Comparison of ENCODE assay signal across 9 mouse cellular contexts in the genomic region with DNA sequence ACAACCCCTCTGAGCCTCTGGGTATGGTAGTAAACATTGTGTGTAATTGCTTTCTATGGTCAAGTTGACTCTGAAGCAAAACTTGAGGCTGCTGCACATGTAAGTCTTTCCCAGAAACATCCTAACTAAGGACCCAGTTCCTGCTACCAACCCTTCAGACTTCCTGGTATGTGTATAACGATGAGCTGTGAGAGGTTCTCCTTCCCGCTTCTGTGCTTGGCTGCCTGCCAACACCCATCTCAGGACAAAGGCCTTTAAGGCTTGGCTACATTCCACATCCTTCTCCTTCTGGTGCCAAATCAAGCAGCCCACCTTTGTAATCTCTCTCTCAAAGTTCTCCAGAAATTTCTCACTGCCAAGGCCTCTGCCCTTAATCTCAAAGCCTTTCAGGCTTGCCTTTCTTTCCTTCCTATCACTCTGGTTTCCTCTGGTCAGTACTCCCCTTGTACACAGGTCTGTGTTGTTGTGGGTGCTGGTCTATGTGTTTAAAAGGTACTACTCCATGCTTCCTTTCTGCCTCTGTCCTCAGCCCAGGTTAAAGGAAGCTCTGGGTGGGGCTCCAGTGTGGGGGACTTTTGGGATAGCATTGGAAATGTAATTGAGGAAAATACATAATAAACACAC.
DNase-seq lines count a peak whose midpoint lies in the region; ATAC-seq lines count a peak whose summit lies in the region.
"Had no signal": no experiment of that assay in that cellular context is flagged by ENCODE, and none has a peak within 500 bp of the region (broad histone marks: within the 10 kb centered on the region; RNA-seq: fewer than 3 reads in every experiment).

No protein-coding gene starts in this region.

- no peak overlapping the region for H3K4me2 ChIP-seq in midbrain, embryonic 13.5 days (replicated peaks)
- no peak overlapping the region for H3K4me2 ChIP-seq in midbrain, embryonic 11.5 days
- no peak overlapping the region for H3K4me2 ChIP-seq in embryonic facial prominence, embryonic 12.5 days (replicated peaks)
- no peak overlapping the region for H3K4me2 ChIP-seq in intestine, embryonic 15.5 days (replicated peaks)
- no peak overlapping the region for H3K4me2 ChIP-seq in midbrain, embryonic 16.5 days (ENCODE audit: low read length)
- H3K4me2 ChIP-seq: liver, embryonic 15.5 days had no signal

- no peak for DNase-seq in midbrain, embryonic 11.5 days (ENCODE audit: low spot score, missing footprints)
- no peak for DNase-seq in urinary bladder, postnatal 25 days (ENCODE audit: low spot score)
- DNase-seq in layer of hippocampus, adult 8-10 months (ENCODE audit: low spot score in 2 of 2): no peak

- H3K9ac ChIP-seq in midbrain, embryonic 13.5 days (replicated peaks): no peak overlapping the region
- no peak overlapping the region for H3K9ac ChIP-seq in midbrain, embryonic 11.5 days (ENCODE audit: low read length)
- no peak overlapping the region for H3K9ac ChIP-seq in embryonic facial prominence, embryonic 12.5 days
- no peak overlapping the region for H3K9ac ChIP-seq in intestine, embryonic 15.5 days
- no peak overlapping the region for H3K9ac ChIP-seq in midbrain, embryonic 16.5 days (ENCODE audit: low read depth, low read length)
- H3K9ac ChIP-seq: liver, embryonic 15.5 days had no signal

- H3K27ac ChIP-seq in midbrain, embryonic 13.5 days: no peak overlapping the region
- H3K27ac ChIP-seq in midbrain, embryonic 11.5 days (ENCODE audit: low read depth, low read length): no peak overlapping the region
- H3K27ac ChIP-seq in embryonic facial prominence, embryonic 12.5 days: no peak overlapping the region
- H3K27ac ChIP-seq in intestine, embryonic 15.5 days: no peak overlapping the region
- H3K27ac ChIP-seq in midbrain, embryonic 16.5 days (ENCODE audit: low read length): no peak overlapping the region
- H3K27ac ChIP-seq: liver, embryonic 15.5 days had no signal

- 0 out of 2 replicates have a peak, but pooled peaks cover 4% of the 10 kb centered on the region for H3K4me1 ChIP-seq in midbrain, embryonic 13.5 days (replicated peaks)
- H3K4me1 ChIP-seq in midbrain, embryonic 11.5 days (ENCODE audit: control insufficient read depth, insufficient read depth, low read length): no peaks in the 10 kb centered on the region
- no peaks in the 10 kb centered on the region for H3K4me1 ChIP-seq in embryonic facial prominence, embryonic 12.5 days
- 0 out of 2 replicates have a peak, but pooled peaks cover 4% of the 10 kb centered on the region for H3K4me1 ChIP-seq in intestine, embryonic 15.5 days (replicated peaks)
- no peaks in the 10 kb centered on the region for H3K4me1 ChIP-seq in midbrain, embryonic 16.5 days (ENCODE audit: control insufficient read depth, insufficient read depth, low read length)
- H3K4me1 ChIP-seq: liver, embryonic 15.5 days had no signal

- no peaks in the 10 kb centered on the region for H3K27me3 ChIP-seq in midbrain, embryonic 13.5 days
- no peaks in the 10 kb centered on the region for H3K27me3 ChIP-seq in midbrain, embryonic 11.5 days (ENCODE audit: control insufficient read depth, insufficient read depth, low read length)
- no peaks in the 10 kb centered on the region for H3K27me3 ChIP-seq in embryonic facial prominence, embryonic 12.5 days
- H3K27me3 ChIP-seq in intestine, embryonic 15.5 days (replicated peaks): no peaks in the 10 kb centered on the region
- no peaks in the 10 kb centered on the region for H3K27me3 ChIP-seq in midbrain, embryonic 16.5 days (ENCODE audit: control insufficient read depth, insufficient read depth, low read depth, low read length)
- H3K27me3 ChIP-seq: liver, embryonic 15.5 days had no signal

- no peak overlapping the region for H3K4me3 ChIP-seq in midbrain, embryonic 13.5 days (replicated peaks)
- H3K4me3 ChIP-seq in midbrain, embryonic 11.5 days (ENCODE audit: low read depth, low read length): no peak overlapping the region
- H3K4me3 ChIP-seq in embryonic facial prominence, embryonic 12.5 days: no peak overlapping the region
- H3K4me3 ChIP-seq in intestine, embryonic 15.5 days (replicated peaks): no peak overlapping the region
- no peak overlapping the region for H3K4me3 ChIP-seq in midbrain, embryonic 16.5 days (ENCODE audit: low read depth, low read length)
- H3K4me3 ChIP-seq: liver, embryonic 15.5 days had no signal

- no peaks in the 10 kb centered on the region for H3K9me3 ChIP-seq in midbrain, embryonic 13.5 days
- H3K9me3 ChIP-seq in midbrain, embryonic 11.5 days (ENCODE audit: control insufficient read depth, low read length): no peaks in the 10 kb centered on the region
- H3K9me3 ChIP-seq in embryonic facial prominence, embryonic 12.5 days: no peaks in the 10 kb centered on the region
- no peaks in the 10 kb centered on the region for H3K9me3 ChIP-seq in intestine, embryonic 15.5 days
- H3K9me3 ChIP-seq in midbrain, embryonic 16.5 days (replicated peaks; ENCODE audit: control insufficient read depth, low read length, poor library complexity, severe bottlenecking): no peaks in the 10 kb centered on the region
- H3K9me3 ChIP-seq: liver, embryonic 15.5 days had no signal

- ATAC-seq in midbrain, embryonic 13.5 days: peak; percentile 37; the same call in 1 of the 2 replicates
- no peak for ATAC-seq in midbrain, embryonic 11.5 days (ENCODE audit: low FRiP score)
- ATAC-seq in embryonic facial prominence, embryonic 12.5 days (ENCODE audit: insufficient number of reproducible peaks, insufficient read depth, low FRiP score, low TSS enrichment): peak; percentile 28; the same call in 1 of the 2 replicates
- ATAC-seq in intestine, embryonic 15.5 days: peak; percentile 86
- ATAC-seq in midbrain, embryonic 16.5 days: 0 out of 2 replicates have a peak, but pooled peaks have one; percentile 21
- ATAC-seq in CD4-positive, CD25-positive, alpha-beta regulatory T cell, adult 4 months: no peak

- 54% methylated on average over 2 of the region's 2 CpGs for WGBS in midbrain, embryonic 13.5 days
- WGBS in midbrain, embryonic 11.5 days: 73% methylated on average over 2 of the region's 2 CpGs
- 31% methylated on average over 2 of the region's 2 CpGs for WGBS in embryonic facial prominence, embryonic 12.5 days
- WGBS in intestine, embryonic 15.5 days: 0% methylated on average over 2 of the region's 2 CpGs
- WGBS in midbrain, embryonic 16.5 days: 28% methylated on average over 2 of the region's 2 CpGs

- no peaks in the 10 kb centered on the region for H3K36me3 ChIP-seq in midbrain, embryonic 13.5 days
- no peaks in the 10 kb centered on the region for H3K36me3 ChIP-seq in midbrain, embryonic 11.5 days (ENCODE audit: control insufficient read depth, insufficient read depth, low read length)
- H3K36me3 ChIP-seq in embryonic facial prominence, embryonic 12.5 days: no peaks in the 10 kb centered on the region
- H3K36me3 ChIP-seq in intestine, embryonic 15.5 days: no peaks in the 10 kb centered on the region
- H3K36me3 ChIP-seq in midbrain, embryonic 16.5 days (ENCODE audit: control insufficient read depth, insufficient read depth, low read length): no peaks in the 10 kb centered on the region
- H3K36me3 ChIP-seq: liver, embryonic 15.5 days had no signal

Comparison
In these comparisons a context has a peak if more than half of its experiments do, and no peak if none do; other contexts are left out.
1. ATAC-seq: peak in midbrain, embryonic 13.5 days (single experiment), embryonic facial prominence, embryonic 12.5 days (single experiment), intestine, embryonic 15.5 days (single experiment) and midbrain, embryonic 16.5 days (single experiment); none in midbrain, embryonic 11.5 days (single experiment) and CD4-positive, CD25-positive, alpha-beta regulatory T cell, adult 4 months (single experiment).